Mouse (Mus musculus) ES-Bruce4 (cell line): ENCODE results near the gene Adamts18. TPM values are rescaled to one million over a fixed set of nuclear protein-coding genes. Genes with fewer than 3 reads are reported as not detected.

Experiments used
- H3K27ac ChIP-seq: 2 replicates; pipeline ENCODE4 v1.5.1; 2012; ENCODE audit warnings: low read length, inconsistent platforms; ENCODE audit not compliant: insufficient read depth
- H3K27me3 ChIP-seq: 2 replicates; pipeline ENCODE4 v1.6.1; 2012; ENCODE audit warnings: mild to moderate bottlenecking, low read length, inconsistent platforms; ENCODE audit not compliant: control insufficient read depth, poor library complexity, insufficient read depth, severe bottlenecking
- H3K36me3 ChIP-seq: 2 replicates; pipeline ENCODE4 v1.6.1; 2012; ENCODE audit warnings: inconsistent platforms, mild to moderate bottlenecking, low read length, moderate library complexity; ENCODE audit not compliant: control insufficient read depth, poor library complexity, insufficient read depth, severe bottlenecking
- H3K4me1 ChIP-seq: one replicate; pipeline ENCODE4 v1.8.1; 2011; ENCODE audit warnings: low read length; ENCODE audit not compliant: control insufficient read depth, insufficient read depth
- H3K4me3 ChIP-seq: 2 replicates; pipeline ENCODE4 v1.5.1; 2011; ENCODE audit warnings: low read depth, mild to moderate bottlenecking, low read length
- H3K9ac ChIP-seq: 2 replicates; pipeline ENCODE4 v1.6.1; 2012; ENCODE audit warnings: low read depth, mild to moderate bottlenecking, inconsistent platforms; ENCODE audit not compliant: poor library complexity, severe bottlenecking
- H3K9me3 ChIP-seq: replicated peaks from 2 replicates; pipeline ENCODE4 v1.6.1; 2012; ENCODE audit warnings: mild to moderate bottlenecking, low read length, inconsistent platforms; ENCODE audit not compliant: control insufficient read depth, poor library complexity, insufficient read depth, severe bottlenecking
- CTCF ChIP-seq: IDR thresholded peaks from one replicate; pipeline ENCODE4 v1.8.1; 2011; ENCODE audit warnings: low read depth, low read length
- EP300 ChIP-seq: IDR thresholded peaks from 2 replicates; pipeline ENCODE4 v1.6.1; 2011; ENCODE audit warnings: low read depth, low read length; ENCODE audit not compliant: insufficient read depth
- POLR2A ChIP-seq: IDR thresholded peaks from one replicate; pipeline ENCODE4 v1.8.1; 2011; ENCODE audit warnings: low read length; ENCODE audit not compliant: insufficient read depth
- polyA plus RNA-seq: library from polyadenylated mRNA; stranded (reverse); fragments of >200 nt; gene quantifications from 2 replicates; pipeline ENCODE4 v1.2.4, GENCODE M21; 2011; ENCODE audit warnings: low read depth; ENCODE audit not compliant: missing spikeins, insufficient read depth, insufficient read length

Adamts18 gene
- polyA plus RNA-seq, 1 experiment, result 0.21 TPM

GRCm38 (mm10) chr8:113669924-113670323 is 178.6 kb downstream of the Adamts18 start:
- H3K9ac ChIP-seq, result no peak overlapping the region
- H3K27me3 ChIP-seq, result peaks cover 1% of the 10 kb centered on the region; the same call in 1 of the 2 replicates
- H3K36me3 ChIP-seq, result no peaks in the 10 kb centered on the region
- no peak for TF ChIP-seq CTCF
- TF ChIP-seq POLR2A, result no peak
- no peak for TF ChIP-seq EP300
- H3K4me3 ChIP-seq, result no peak overlapping the region
- H3K4me1 ChIP-seq, result no peaks in the 10 kb centered on the region
- H3K9me3 ChIP-seq, result no peaks in the 10 kb centered on the region
- H3K27ac ChIP-seq, result no peak overlapping the region

DNA sequence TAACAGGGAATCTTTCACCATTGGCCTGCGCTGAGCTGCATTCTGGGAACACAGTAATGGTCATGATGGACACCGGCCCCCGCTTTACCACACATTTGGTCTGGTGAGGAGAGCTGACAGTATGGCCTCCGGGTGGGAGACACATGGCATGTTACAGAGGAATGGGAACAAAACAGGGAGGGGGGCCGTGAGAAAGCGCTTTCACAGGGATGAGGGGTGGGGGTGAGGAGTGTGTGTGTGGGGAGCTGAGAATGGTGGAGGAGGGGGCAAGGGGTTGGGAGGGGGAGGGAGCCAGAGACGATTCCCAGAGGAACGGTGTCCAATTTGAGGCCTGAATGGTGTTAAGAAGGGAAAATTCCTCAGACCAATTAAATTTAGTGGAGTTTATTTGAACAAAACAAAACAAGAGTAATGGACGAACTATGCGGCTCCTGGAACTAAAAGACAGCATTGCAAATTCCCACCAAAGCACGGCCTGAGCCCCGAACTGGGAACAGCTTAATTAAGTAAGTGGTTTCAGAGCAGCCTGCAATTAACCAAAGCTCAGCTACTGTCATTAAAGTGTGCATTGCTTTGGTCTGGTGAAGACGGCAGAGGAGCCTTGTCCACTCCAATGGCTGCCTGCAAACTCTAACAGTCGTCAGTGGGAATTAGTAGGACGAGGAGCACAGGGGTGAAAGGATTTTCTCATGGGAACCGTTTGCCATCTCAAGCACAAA is 181.7 kb downstream of the Adamts18 start:
- TF ChIP-seq POLR2A (no peak), CTCF (no peak), EP300 (no peak)

DNA sequence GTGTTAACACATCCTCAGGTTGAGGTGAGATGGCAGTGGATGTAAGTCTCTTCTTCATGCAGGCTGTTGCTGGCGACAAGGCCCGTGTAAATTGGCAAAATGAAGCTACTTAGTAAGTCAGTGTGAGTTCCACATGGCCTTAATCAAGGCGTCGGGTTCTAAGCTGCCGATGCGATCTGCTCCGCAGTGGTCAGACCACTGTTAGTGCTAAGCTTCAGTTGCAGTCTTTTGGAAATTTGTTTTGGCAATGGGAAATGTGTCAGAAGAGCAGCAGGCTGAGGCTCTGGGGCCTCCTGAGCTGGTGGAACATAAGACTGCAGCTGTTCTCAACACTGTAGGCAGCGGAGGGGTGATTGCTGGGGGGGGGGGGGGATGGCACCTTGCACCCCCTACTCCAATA is 182.6 kb downstream of the Adamts18 start:
- TF ChIP-seq POLR2A (no peak), EP300 (no peak), CTCF (no peak)
- H3K27ac ChIP-seq, result no peak overlapping the region
- H3K4me3 ChIP-seq, result no peak overlapping the region
- H3K27me3 ChIP-seq, result no peaks in the 10 kb centered on the region
- no peaks in the 10 kb centered on the region for H3K36me3 ChIP-seq
- no peaks in the 10 kb centered on the region for H3K4me1 ChIP-seq
- no peak overlapping the region for H3K9ac ChIP-seq
- no peaks in the 10 kb centered on the region for H3K9me3 ChIP-seq

More for the DNA sequence above, 181.7 kb downstream of the Adamts18 start:
- no peaks in the 10 kb centered on the region for H3K4me1 ChIP-seq
- no peaks in the 10 kb centered on the region for H3K9me3 ChIP-seq
- H3K36me3 ChIP-seq, result no peaks in the 10 kb centered on the region
- no peak overlapping the region for H3K9ac ChIP-seq
- H3K27ac ChIP-seq, result no peak overlapping the region
- H3K27me3 ChIP-seq, result no peaks in the 10 kb centered on the region; the same call in 1 of the 2 replicates
- no peak overlapping the region for H3K4me3 ChIP-seq

GRCm38 (mm10) chr8:113665036-113665435 is 183.5 kb downstream of the Adamts18 start:
- Histone ChIP-seq H3K27ac (no peak overlapping the region), H3K4me3 (no peak overlapping the region), H3K9me3 (no peaks in the 10 kb centered on the region), H3K36me3 (no peaks in the 10 kb centered on the region), H3K4me1 (no peaks in the 10 kb centered on the region), H3K9ac (no peak overlapping the region), H3K27me3 (no peaks in the 10 kb centered on the region)
- TF ChIP-seq EP300, result no peak
- TF ChIP-seq POLR2A, result no peak
- no peak for TF ChIP-seq CTCF

- no peak overlapping the region for H3K9ac ChIP-seq
- TF ChIP-seq EP300 (no peak), POLR2A (no peak), CTCF (peak; percentile 66)
Measured at GRCm38 (mm10) chr8:113664544-113664943, 184.0 kb downstream of the Adamts18 start.

GRCm38 (mm10) chr8:113660128-113660527 is 188.4 kb downstream of the Adamts18 start:
- Histone ChIP-seq H3K9me3 (no peaks in the 10 kb centered on the region), H3K9ac (no peak overlapping the region), H3K4me3 (no peak overlapping the region), H3K27me3 (no peaks in the 10 kb centered on the region; the same call in 1 of the 2 replicates), H3K36me3 (no peaks in the 10 kb centered on the region), H3K27ac (no peak overlapping the region), H3K4me1 (no peaks in the 10 kb centered on the region)
- no peak for TF ChIP-seq CTCF
- TF ChIP-seq EP300, result no peak
- TF ChIP-seq POLR2A, result no peak

More at GRCm38 (mm10) chr8:113664544-113664943, 184.0 kb downstream of the Adamts18 start:
- Histone ChIP-seq H3K27me3 (no peaks in the 10 kb centered on the region), H3K36me3 (no peaks in the 10 kb centered on the region), H3K4me3 (no peak overlapping the region), H3K27ac (no peak overlapping the region), H3K9me3 (no peaks in the 10 kb centered on the region), H3K4me1 (no peaks in the 10 kb centered on the region)
